Mouse (Mus musculus): ENCODE results near the gene Bcl3.

- TF ChIP-seq CTCF (IDR thresholded peaks at IDR 0.05; ENCODE audit: low read depth, low read length) (no peak), POLR2A (IDR thresholded peaks at IDR 0.05; ENCODE audit: insufficient read depth, low read length) (no peak)
Observed at GRCm38 (mm10) chr7:19867751-19868399, 45.3 kb upstream of the Bcl3 start.

Measured in ES-Bruce4 (cell line).